Mouse (Mus musculus) hindbrain, embryonic 16.5 days (tissue): ENCODE data around the gene Grtp1. TPM values are rescaled to one million over a fixed set of nuclear protein-coding genes. Genes with fewer than 3 reads are reported as not detected.
A peak's percentile ranks its signal among the peaks of the same experiment; 100 is the strongest.

ENCODE experiments used
- ATAC-seq: fragments of 200-750 bp; cut with Nextera tagmentation; 2 replicates; pipeline ENCODE4 v1.8.0; 2017; ENCODE audit warnings: moderate TSS enrichment, moderate library complexity
- H3K27ac ChIP-seq: fragments of 300-500 bp; sonication (generic); 2 replicates; pipeline ENCODE4 v1.5.1; 2014; ENCODE audit warnings: low read depth, mild to moderate bottlenecking, control low read depth, low read length, moderate library complexity
- H3K27me3 ChIP-seq: fragments of 300-500 bp; sonication (generic); replicated peaks from 2 replicates; pipeline ENCODE4 v1.6.1; 2014; ENCODE audit warnings: low read length; ENCODE audit not compliant: control insufficient read depth, insufficient read depth
- H3K36me3 ChIP-seq: fragments of 300-500 bp; sonication (generic); 2 replicates; pipeline ENCODE4 v1.6.1; 2014; ENCODE audit warnings: mild to moderate bottlenecking, low read length, moderate library complexity, mixed read lengths; ENCODE audit not compliant: control insufficient read depth, insufficient read depth
- H3K4me1 ChIP-seq: fragments of 300-500 bp; sonication (generic); 2 replicates; pipeline ENCODE4 v1.6.1; 2014; ENCODE audit warnings: low read depth, low read length; ENCODE audit not compliant: control insufficient read depth, insufficient read depth
- H3K4me2 ChIP-seq: fragments of 300-500 bp; sonication (generic); 2 replicates; pipeline ENCODE4 v1.6.1; 2014; ENCODE audit warnings: mild to moderate bottlenecking, low read length, control low read depth, moderate library complexity
- H3K4me3 ChIP-seq: fragments of 300-500 bp; sonication (generic); 2 replicates; pipeline ENCODE4 v1.5.1; 2014; ENCODE audit warnings: mild to moderate bottlenecking, low read length, control low read depth, moderate library complexity
- H3K9ac ChIP-seq: fragments of 300-500 bp; sonication (generic); 2 replicates; pipeline ENCODE4 v1.6.1; 2014; ENCODE audit warnings: low read depth, mild to moderate bottlenecking, control low read depth, low read length, moderate library complexity
- H3K9me3 ChIP-seq: fragments of 300-500 bp; sonication (generic); 2 replicates; pipeline ENCODE4 v1.6.1; 2014; ENCODE audit warnings: mild to moderate bottlenecking, low read length, moderate library complexity; ENCODE audit not compliant: control insufficient read depth
- WGBS: fragments of 180-500 bp; shearing (Covaris S2); extraction: QIAGEN DNeasy Blood & Tissue Kit; methylation state at CpG from one replicate; pipeline ENCODE4 v1.1.7; 2014; 5-methylcytosine and 5-hydroxymethylcytosine counted together
- polyA plus RNA-seq: library from polyadenylated mRNA; unstranded; fragments of >200 nt; fragmentation: Nextera tagmentation; extraction: Ambion mirVana; gene quantifications from 2 replicates; pipeline ENCODE4 v1.2.1, GENCODE M21; 2015

Grtp1 gene
- polyA plus RNA-seq, 1 experiment from 2014 or later = 13.2 TPM

DNA sequence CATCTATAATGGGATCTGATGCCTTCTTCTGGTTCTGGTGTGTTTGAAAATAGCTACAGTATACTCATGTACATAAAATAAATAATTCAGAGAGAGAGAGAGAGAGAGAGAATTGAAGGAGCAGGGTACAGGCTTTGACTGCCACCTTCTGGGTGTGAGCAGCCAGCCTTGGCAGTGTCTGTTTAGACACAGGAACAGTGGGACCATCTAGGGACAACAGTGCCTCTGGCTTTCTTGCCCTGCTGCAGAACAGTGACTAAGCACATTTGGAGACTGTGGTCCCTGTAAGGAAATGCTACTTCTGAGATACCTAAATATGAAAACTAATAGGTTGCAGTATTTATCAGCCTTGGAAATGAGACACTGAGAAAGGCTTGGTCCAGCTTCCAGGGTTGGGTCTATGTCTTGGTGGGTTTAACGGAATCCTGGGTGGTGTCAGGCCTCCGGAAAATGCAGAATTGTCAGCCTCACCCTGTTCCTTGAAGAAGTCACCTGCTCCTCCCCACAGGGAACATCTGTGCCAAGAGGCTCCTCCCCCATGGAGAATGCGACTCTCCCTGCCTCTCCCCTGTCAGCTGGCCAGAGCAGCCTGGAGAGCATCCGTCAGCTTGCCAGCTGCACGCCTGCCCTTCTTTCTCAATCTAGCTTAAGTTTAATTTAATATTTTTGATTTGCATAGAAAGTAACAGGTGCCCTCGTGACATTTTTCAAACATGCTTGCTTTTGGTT is 8.4 kb upstream of the Grtp1 start:
- Histone ChIP-seq H3K27ac (no peak overlapping the region), H3K4me3 (no peak overlapping the region)
- 51% methylated on average over 6 of the region's 6 CpGs for WGBS

GRCm38 (mm10) chr8:13206290-13206689 is 5.9 kb upstream of the Grtp1 start:
- no peak for ATAC-seq
- Histone ChIP-seq H3K27me3 (peaks cover 16% of the 10 kb centered on the region), H3K9me3 (no peaks in the 10 kb centered on the region), H3K4me2 (no peak overlapping the region), H3K36me3 (no peaks in the 10 kb centered on the region), H3K27ac (no peak overlapping the region), H3K4me1 (no peaks in the 10 kb centered on the region; the same call in 1 of the 2 replicates), H3K4me3 (no peak overlapping the region), H3K9ac (no peak overlapping the region)
- 40% methylated on average over 5 of the region's 5 CpGs for WGBS

More for the DNA sequence above, 8.4 kb upstream of the Grtp1 start:
- H3K9ac ChIP-seq = no peak overlapping the region
- no peak for ATAC-seq
- no peak overlapping the region for H3K4me2 ChIP-seq
- no peaks in the 10 kb centered on the region for H3K36me3 ChIP-seq
- no peaks in the 10 kb centered on the region for H3K9me3 ChIP-seq
- H3K4me1 ChIP-seq = peaks cover 6% of the 10 kb centered on the region
- no peaks in the 10 kb centered on the region for H3K27me3 ChIP-seq

GRCm38 (mm10) chr8:13205311-13205710 is 4.9 kb upstream of the Grtp1 start:
- H3K4me1 ChIP-seq = peaks cover 6% of the 10 kb centered on the region
- no peaks in the 10 kb centered on the region for H3K9me3 ChIP-seq
- WGBS = 83% methylated on average over 5 of the region's 5 CpGs
- peaks cover 16% of the 10 kb centered on the region for H3K27me3 ChIP-seq
- H3K27ac ChIP-seq = no peak overlapping the region
- H3K4me2 ChIP-seq = no peak overlapping the region
- ATAC-seq = no peak
- no peaks in the 10 kb centered on the region for H3K36me3 ChIP-seq
- H3K9ac ChIP-seq = no peak overlapping the region
- no peak overlapping the region for H3K4me3 ChIP-seq

- Histone ChIP-seq H3K36me3 (no peaks in the 10 kb centered on the region), H3K9ac (no peak overlapping the region), H3K27ac (no peak overlapping the region), H3K27me3 (peaks cover 16% of the 10 kb centered on the region), H3K4me3 (no peak overlapping the region), H3K4me1 (peaks cover 10% of the 10 kb centered on the region), H3K4me2 (no peak overlapping the region), H3K9me3 (no peaks in the 10 kb centered on the region)
- 69% methylated on average over 12 of the region's 12 CpGs for WGBS
- ATAC-seq = no peak
Measured at GRCm38 (mm10) chr8:13204371-13205140, 4.1 kb upstream of the Grtp1 start.

- ATAC-seq = no peak
- Histone ChIP-seq H3K36me3 (no peaks in the 10 kb centered on the region), H3K4me1 (peaks cover 10% of the 10 kb centered on the region), H3K4me2 (no peak overlapping the region), H3K9ac (no peak overlapping the region), H3K4me3 (no peak overlapping the region), H3K27me3 (peaks cover 16% of the 10 kb centered on the region), H3K27ac (no peak overlapping the region), H3K9me3 (no peaks in the 10 kb centered on the region)
- WGBS = 42% methylated on average over 1 of the region's 1 CpGs
Measured at GRCm38 (mm10) chr8:13203472-13203871, 3.1 kb upstream of the Grtp1 start.

DNA sequence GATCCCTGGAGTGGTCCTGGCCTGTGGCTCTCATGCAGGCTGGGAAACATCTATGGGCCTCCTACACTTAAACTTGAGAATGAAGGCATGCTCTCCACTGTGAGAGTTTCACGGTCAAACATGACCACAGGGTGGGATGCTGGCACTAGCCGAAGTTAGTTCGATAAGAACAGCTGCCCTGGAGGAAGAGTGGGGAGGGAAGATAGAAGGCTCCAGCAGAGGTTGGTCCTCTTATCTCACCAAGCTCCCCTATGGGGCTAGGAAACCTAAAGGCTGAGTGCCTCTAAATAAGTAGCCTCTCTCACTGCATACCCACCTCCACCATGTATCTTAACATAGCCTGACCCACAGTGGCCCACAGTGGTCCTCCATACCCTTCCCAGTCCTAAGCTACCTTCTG is 2.4 kb upstream of the Grtp1 start:
- Histone ChIP-seq H3K4me2 (no peak overlapping the region), H3K4me1 (peaks cover 10% of the 10 kb centered on the region), H3K36me3 (no peaks in the 10 kb centered on the region), H3K9me3 (no peaks in the 10 kb centered on the region), H3K27me3 (peaks cover 16% of the 10 kb centered on the region), H3K9ac (no peak overlapping the region), H3K27ac (no peak overlapping the region), H3K4me3 (no peak overlapping the region)
- no peak for ATAC-seq
- WGBS = 97% methylated on average over 3 of the region's 3 CpGs

DNA sequence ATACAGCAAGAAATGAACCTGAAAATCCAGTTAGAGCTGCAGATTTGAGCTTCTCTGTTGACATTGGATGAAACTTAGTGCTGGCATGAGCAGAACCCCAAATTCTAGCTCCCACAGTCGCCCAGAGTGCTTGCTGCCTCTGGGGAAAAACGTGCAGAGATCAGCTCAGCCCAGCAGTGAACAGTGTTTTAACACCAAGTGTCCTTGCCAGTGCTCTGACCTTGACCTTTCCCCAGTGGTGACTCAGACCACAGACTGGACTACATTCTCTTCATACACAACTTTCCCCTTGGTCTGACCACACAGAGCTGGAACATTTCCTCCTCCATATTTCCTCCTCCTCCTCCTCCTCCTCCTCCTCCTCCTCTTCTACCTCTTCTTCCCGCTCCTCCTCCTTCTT is 1.6 kb upstream of the Grtp1 start:
- WGBS = 57% methylated on average over 3 of the region's 3 CpGs
- H3K27ac ChIP-seq = no peak overlapping the region
- no peaks in the 10 kb centered on the region for H3K36me3 ChIP-seq
- no peak overlapping the region for H3K9ac ChIP-seq
- H3K4me2 ChIP-seq = no peak overlapping the region
- H3K4me3 ChIP-seq = no peak overlapping the region
- no peaks in the 10 kb centered on the region for H3K9me3 ChIP-seq
- H3K27me3 ChIP-seq = peaks cover 16% of the 10 kb centered on the region
- H3K4me1 ChIP-seq = peaks cover 10% of the 10 kb centered on the region
- no peak for ATAC-seq

DNA sequence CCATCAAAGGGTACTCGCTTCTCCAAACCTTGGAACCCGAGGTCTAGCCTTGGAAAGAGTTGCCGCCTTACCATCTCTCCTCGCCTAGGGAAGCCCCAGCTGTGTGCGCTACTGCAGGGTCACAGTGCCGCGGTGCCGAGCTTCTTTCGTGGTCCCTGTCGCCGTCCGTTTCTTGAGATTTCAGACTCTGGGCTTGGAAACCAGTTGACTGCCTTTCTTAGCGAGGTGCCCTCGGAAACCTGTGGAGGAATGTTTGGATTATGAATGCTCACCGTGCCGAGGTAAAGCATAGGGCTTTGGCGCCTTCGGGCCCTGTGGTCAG is 554 bp upstream of the Grtp1 start:
- H3K4me3 ChIP-seq = peak overlapping the region; percentile 83
- H3K4me2 ChIP-seq = peak overlapping the region; percentile 68
- no peak overlapping the region for H3K27ac ChIP-seq
- H3K36me3 ChIP-seq = no peaks in the 10 kb centered on the region
- no peak for ATAC-seq
- H3K27me3 ChIP-seq = peaks cover 16% of the 10 kb centered on the region
- no peaks in the 10 kb centered on the region for H3K9me3 ChIP-seq
- 0 out of 2 replicates have a peak overlapping the region, but pooled peaks have one; percentile 33 for H3K9ac ChIP-seq
- H3K4me1 ChIP-seq = peaks cover 10% of the 10 kb centered on the region
- WGBS = 4% methylated on average over 18 of the region's 18 CpGs

DNA sequence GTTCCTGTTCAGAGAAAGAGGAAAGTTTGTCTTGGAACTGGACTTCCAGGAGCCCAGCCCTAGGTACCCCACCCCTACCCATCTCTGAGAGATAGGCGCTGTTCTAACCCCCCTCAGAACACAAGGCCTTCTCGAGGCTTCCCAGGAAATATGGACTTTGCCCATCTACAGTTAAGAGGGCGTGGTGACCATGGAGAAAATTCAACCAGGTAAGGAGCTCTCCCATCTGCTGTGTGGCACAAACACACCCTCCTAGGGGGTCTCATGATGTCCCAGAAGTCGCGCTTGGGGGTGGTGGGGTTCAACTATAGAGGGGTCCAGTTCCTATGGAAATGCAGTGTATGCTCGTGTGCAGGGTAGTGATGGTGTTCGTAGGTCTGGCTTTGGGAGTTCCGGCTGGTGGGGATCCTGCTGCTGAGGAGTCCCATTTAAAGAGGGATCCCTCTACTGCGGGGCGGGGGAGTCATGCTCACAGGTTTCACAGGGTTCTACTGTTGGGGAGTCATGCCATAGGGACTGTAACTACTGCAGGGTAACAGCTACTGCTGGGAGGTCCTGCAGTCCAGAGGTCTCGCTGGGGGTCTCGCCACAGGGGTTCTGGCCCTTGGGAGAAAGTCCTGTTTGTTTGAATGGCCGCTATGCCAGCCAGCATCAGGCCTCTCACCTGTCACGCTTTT is 897 bp downstream of the Grtp1 start:
- H3K4me1 ChIP-seq = peaks cover 10% of the 10 kb centered on the region
- no peak for ATAC-seq
- 26% methylated on average over 14 of the region's 14 CpGs for WGBS
- H3K9ac ChIP-seq = no peak overlapping the region; the same call in 1 of the 2 replicates
- H3K36me3 ChIP-seq = no peaks in the 10 kb centered on the region
- peaks cover 16% of the 10 kb centered on the region for H3K27me3 ChIP-seq
- H3K4me3 ChIP-seq = peak overlapping the region; percentile 83
- H3K4me2 ChIP-seq = peak overlapping the region; percentile 68
- H3K27ac ChIP-seq = no peak overlapping the region
- H3K9me3 ChIP-seq = no peaks in the 10 kb centered on the region
